In genomic region chr5:32197698-32198097, GRCm38 (mm10) we compare ENCODE assay signal across 8 mouse cellular contexts. TPM values are rescaled to one million over a fixed set of nuclear protein-coding genes. Genes with fewer than 3 reads are reported as not detected.
DNase-seq lines count a peak whose midpoint lies in the region; ATAC-seq and TF ChIP-seq lines count a peak whose summit lies in the region.

No protein-coding gene starts in this region.

- no peaks in the 10 kb centered on the region for H3K27me3 ChIP-seq in CH12.LX (replicated peaks)
- H3K27me3 ChIP-seq in heart, embryonic 12.5 days (replicated peaks) = no peaks in the 10 kb centered on the region
- no peaks in the 10 kb centered on the region for H3K27me3 ChIP-seq in liver, embryonic 14.5 days (ENCODE audit: control insufficient read depth, insufficient read depth, low read length)
- H3K27me3 ChIP-seq in thymus, adult 2 months (ENCODE audit: control insufficient read depth, insufficient read depth, low read length) = no peaks in the 10 kb centered on the region

- peak; percentile 58 to 93 for TF ChIP-seq CTCF in CH12.LX (conservative IDR thresholded peaks at IDR 0.05 in 1 of 2, IDR thresholded peaks at IDR 0.05 in 1 of 2; ENCODE audit: low read depth in 2 of 2, low read length in 2 of 2)
- TF ChIP-seq CTCF in bone marrow macrophage, adult 2 months (IDR thresholded peaks at IDR 0.05; ENCODE audit: low read depth, low read length) = peak; percentile 66
- TF ChIP-seq CTCF in embryonic fibroblast, embryonic 13.5 days (IDR thresholded peaks at IDR 0.05; ENCODE audit: borderline replicate concordance, insufficient read depth, low read length) = peak; percentile 85
- peak; percentile 96 for TF ChIP-seq CTCF in liver, embryonic 14.5 days (IDR thresholded peaks at IDR 0.05; ENCODE audit: low read depth)
- TF ChIP-seq CTCF in thymus, adult 2 months (IDR thresholded peaks at IDR 0.05; ENCODE audit: borderline replicate concordance, control insufficient read depth, extremely low read depth, insufficient read depth, low read length, poor library complexity) = peak; percentile 81; the same call in 1 of the 2 replicates

- TF ChIP-seq RAD21 in CH12.LX (IDR thresholded peaks at IDR 0.05; ENCODE audit: low read depth, low read length) = peak; percentile 94

- no peak overlapping the region for H3K4me2 ChIP-seq in CH12.LX (ENCODE audit: insufficient read depth, low read depth, poor library complexity, severe bottlenecking)
- H3K4me2 ChIP-seq in heart, embryonic 12.5 days = no peak overlapping the region
- H3K4me2 ChIP-seq in liver, embryonic 14.5 days (ENCODE audit: low read depth) = no peak overlapping the region

- no peaks in the 10 kb centered on the region for H3K9me3 ChIP-seq in CH12.LX (replicated peaks; ENCODE audit: low read length)
- no peaks in the 10 kb centered on the region for H3K9me3 ChIP-seq in heart, embryonic 12.5 days (replicated peaks)
- H3K9me3 ChIP-seq in liver, embryonic 14.5 days (ENCODE audit: control insufficient read depth, low read length) = no peaks in the 10 kb centered on the region

- in situ Hi-C loops in CH12.LX (cut with MboI; ENCODE audit: low pct_ligation_motif_present, low pct_unique_long_range_greater_than_20kb, low sequenced_read_pairs) = loop anchor here (10.0 kb wide), 2 partner anchors 603 to 633 kb away; partner anchors contain the start of gene Mrpl33

- H3K4me3 ChIP-seq in CH12.LX (replicated peaks in 1 of 3; ENCODE audit: low read depth in 2 of 3, low read length in 2 of 3, poor library complexity in 1 of 3) = no peak overlapping the region
- H3K4me3 ChIP-seq in bone marrow macrophage, adult 2 months (ENCODE audit: insufficient read depth, low read length) = no peak overlapping the region
- H3K4me3 ChIP-seq in embryonic fibroblast, embryonic 13.5 days (ENCODE audit: insufficient read depth, low read length) = no peak overlapping the region
- H3K4me3 ChIP-seq in heart, embryonic 12.5 days = no peak overlapping the region
- no peak overlapping the region for H3K4me3 ChIP-seq in liver, embryonic 14.5 days (ENCODE audit: insufficient read depth in 1 of 2, low read depth in 2 of 2, low read length in 2 of 2)
- no peak overlapping the region for H3K4me3 ChIP-seq in thymus, adult 2 months (ENCODE audit: control insufficient read depth, insufficient read depth, low read length)

- no peaks in the 10 kb centered on the region for H3K36me3 ChIP-seq in CH12.LX (replicated peaks in 1 of 2; ENCODE audit: control insufficient read depth in 1 of 2, insufficient read depth in 1 of 2, low read length in 1 of 2)
- H3K36me3 ChIP-seq in heart, embryonic 12.5 days = no peaks in the 10 kb centered on the region
- no peaks in the 10 kb centered on the region for H3K36me3 ChIP-seq in liver, embryonic 14.5 days (replicated peaks; ENCODE audit: control insufficient read depth, insufficient read depth, low read depth)
- no peaks in the 10 kb centered on the region for H3K36me3 ChIP-seq in thymus, adult 2 months (ENCODE audit: control insufficient read depth, insufficient read depth, low read length)

- H3K4me1 ChIP-seq in CH12.LX (ENCODE audit: control insufficient read depth in 1 of 2, insufficient read depth in 2 of 2) = peaks cover 4 to 38% of the 10 kb centered on the region in 2 experiments; a peak in 2 of 4 replicates
- peaks cover 44% of the 10 kb centered on the region for H3K4me1 ChIP-seq in bone marrow macrophage, adult 2 months (ENCODE audit: control insufficient read depth, insufficient read depth, low read length)
- peaks cover 7% of the 10 kb centered on the region for H3K4me1 ChIP-seq in embryonic fibroblast, embryonic 13.5 days (ENCODE audit: control insufficient read depth, insufficient read depth, low read length)
- 0 out of 2 replicates have a peak, but pooled peaks cover 3% of the 10 kb centered on the region for H3K4me1 ChIP-seq in heart, embryonic 12.5 days (replicated peaks)
- H3K4me1 ChIP-seq in liver, embryonic 14.5 days (replicated peaks; ENCODE audit: control insufficient read depth in 2 of 2, insufficient read depth in 2 of 2, low read length in 1 of 2) = 0 out of 4 replicates have a peak, but pooled peaks cover 0 to 2% of the 10 kb centered on the region in 2 experiments
- peaks cover 10% of the 10 kb centered on the region for H3K4me1 ChIP-seq in thymus, adult 2 months (replicated peaks; ENCODE audit: control insufficient read depth, insufficient read depth, low read length)

- TF ChIP-seq POLR2A in CH12.LX (IDR thresholded peaks at IDR 0.05; ENCODE audit: low read depth, low read length) = no peak
- no peak for TF ChIP-seq POLR2A in bone marrow macrophage, adult 2 months (IDR thresholded peaks at IDR 0.05; ENCODE audit: borderline replicate concordance, low read depth, low read length)
- TF ChIP-seq POLR2A in embryonic fibroblast, embryonic 13.5 days (IDR thresholded peaks at IDR 0.05; ENCODE audit: low read depth, low read length) = no peak; the same call in 1 of the 2 replicates
- no peak for TF ChIP-seq POLR2A in thymus, adult 2 months (IDR thresholded peaks at IDR 0.05; ENCODE audit: control insufficient read depth, extremely low read depth, insufficient read depth, low read length, poor library complexity)

- TF ChIP-seq EP300 in CH12.LX (IDR thresholded peaks at IDR 0.05; ENCODE audit: low read length) = no peak
- TF ChIP-seq EP300 in liver, embryonic 14.5 days (IDR thresholded peaks at IDR 0.05; ENCODE audit: low read depth) = no peak

- dilution Hi-C loops in CH12.LX (cut with MboI; ENCODE audit: extremely low pct_ligation_motif_present, extremely low pct_unique_long_range_greater_than_20kb, low sequenced_read_pairs) = no loop called here

- H3K9ac ChIP-seq in CH12.LX (ENCODE audit: insufficient read depth, low read depth) = no peak overlapping the region
- no peak overlapping the region for H3K9ac ChIP-seq in heart, embryonic 12.5 days
- no peak overlapping the region for H3K9ac ChIP-seq in liver, embryonic 14.5 days (replicated peaks)

- ATAC-seq in heart, embryonic 12.5 days (ENCODE audit: insufficient number of reproducible peaks, low FRiP score) = peak; percentile 75
- ATAC-seq in liver, embryonic 14.5 days (ENCODE audit: insufficient read depth) = peak; percentile 41

- peak; percentile 97 for DNase-seq in CH12.LX (ENCODE audit: extremely low read depth)
- DNase-seq in kidney, postnatal 36 days = peak; percentile 93 to 97
- DNase-seq in liver, embryonic 14.5 days (ENCODE audit: low read depth in 3 of 3, low spot score in 3 of 3) = peak; percentile 47 to 60 (median 54)
- DNase-seq in ovary, adult 18-20 months (ENCODE audit: low spot score) = peak; percentile 80
- DNase-seq in thymus, adult 2 months = peak; percentile 85

- H3K27ac ChIP-seq in CH12.LX (ENCODE audit: insufficient read depth, low read depth) = no peak overlapping the region
- H3K27ac ChIP-seq in bone marrow macrophage, adult 2 months (ENCODE audit: insufficient read depth, low read depth, low read length) = no peak overlapping the region
- peak overlapping the region; percentile 66 for H3K27ac ChIP-seq in embryonic fibroblast, embryonic 13.5 days (ENCODE audit: insufficient read depth, low read length)
- no peak overlapping the region for H3K27ac ChIP-seq in heart, embryonic 12.5 days (ENCODE audit: poor library complexity, severe bottlenecking)
- H3K27ac ChIP-seq in liver, embryonic 14.5 days = no peak overlapping the region
- no peak overlapping the region for H3K27ac ChIP-seq in thymus, adult 2 months (ENCODE audit: control insufficient read depth, insufficient read depth, low read length)

- H3K79me2 ChIP-seq in CH12.LX (replicated peaks; ENCODE audit: control insufficient read depth, extremely low read depth, insufficient read depth, poor library complexity, severe bottlenecking) = no peaks in the 10 kb centered on the region

- 12% methylated on average over 4 of the region's 4 CpGs for WGBS in heart, embryonic 12.5 days
- WGBS in liver, embryonic 14.5 days (ENCODE audit: insufficient replicate concordance) = 5% methylated on average over 4 of the region's 4 CpGs
- 17% methylated on average over 4 of the region's 4 CpGs for WGBS in thymus, adult 2 months

TF ChIP-seq in CH12.LX, 34 proteins besides CTCF, POLR2A, EP300 and RAD21 (continues in another document):
- no peak for TF ChIP-seq ZNF384 (IDR thresholded peaks at IDR 0.05; ENCODE audit: low read depth, low read length)
- TF ChIP-seq KAT2A (IDR thresholded peaks at IDR 0.05; ENCODE audit: insufficient replicate concordance, low read length) = no peak
- TF ChIP-seq ETS1 (conservative IDR thresholded peaks at IDR 0.05; ENCODE audit: low read depth, low read length) = no peak
- no peak for TF ChIP-seq NELFE (IDR thresholded peaks at IDR 0.05; ENCODE audit: low read depth, low read length)
- TF ChIP-seq SIN3A (IDR thresholded peaks at IDR 0.05; ENCODE audit: low read length) = no peak
- TF ChIP-seq ELF1 (IDR thresholded peaks at IDR 0.05; ENCODE audit: low read depth, low read length) = no peak
- TF ChIP-seq JUND (conservative IDR thresholded peaks at IDR 0.05; ENCODE audit: low read depth, low read length) = no peak
- no peak for TF ChIP-seq POLR2AphosphoS2 (IDR thresholded peaks at IDR 0.05; ENCODE audit: low read depth, low read length)
- TF ChIP-seq TBP (conservative IDR thresholded peaks at IDR 0.05; ENCODE audit: low read depth, low read length) = no peak
- 0 out of 2 replicates have a peak, but pooled peaks have one; percentile 51 for TF ChIP-seq MYC (IDR thresholded peaks at IDR 0.05; ENCODE audit: low read depth, low read length)
- TF ChIP-seq USF2 (conservative IDR thresholded peaks at IDR 0.05; ENCODE audit: low read depth, low read length) = no peak
- no peak for TF ChIP-seq UBTF (IDR thresholded peaks at IDR 0.05; ENCODE audit: low read depth, low read length)
- TF ChIP-seq JUN (IDR thresholded peaks at IDR 0.05; ENCODE audit: insufficient read depth, low read depth, low read length) = no peak
- TF ChIP-seq SMC3 (IDR thresholded peaks at IDR 0.05; ENCODE audit: low read depth, low read length) = peak; percentile 90
- TF ChIP-seq HCFC1 (IDR thresholded peaks at IDR 0.05; ENCODE audit: low read depth, low read length) = no peak
- TF ChIP-seq NRF1 (IDR thresholded peaks at IDR 0.05; ENCODE audit: low read depth, low read length) = no peak
- TF ChIP-seq ZMIZ1 (IDR thresholded peaks at IDR 0.05; ENCODE audit: low read depth, low read length) = no peak

RNA-seq across cellular contexts. Expression of gene Plb1, which starts 34.8 kb away (rescaled TPM):
- total RNA-seq in CH12.LX (2012; rRNA removed) (0.42 and 0.51 TPM in 2 replicates), CH12.LX (2014; rRNA removed) (0.66 and 0.85 TPM in 2 replicates)
- 1.4 and 2.3 TPM in 2 replicates for polyA plus RNA-seq in CH12.LX (2012; ENCODE audit: insufficient read length, low read depth)
- not detected in 2 replicates for polyA plus RNA-seq in bone marrow macrophage, adult 2 months (2012; ENCODE audit: insufficient read depth, insufficient read length, missing spikeins)
- polyA plus RNA-seq in embryonic fibroblast, embryonic 13.5 days (2011; ENCODE audit: insufficient read length, low read depth, missing spikeins) = 0.25 and 0.72 TPM in 2 replicates
- polyA plus RNA-seq in heart, embryonic 12.5 days (2016; fragmentation: Nextera tagmentation; extraction: Ambion mirVana) = 0.91 and 1.1 TPM in 2 replicates
- 0.01 and 0.02 TPM in 2 replicates for polyA plus RNA-seq in liver, embryonic 14.5 days (2012; rRNA removed)
- polyA plus RNA-seq in liver, embryonic 14.5 days (2014; fragmentation: Nextera tagmentation; extraction: Ambion mirVana) = not detected in 2 replicates
- polyA plus RNA-seq in thymus, adult 2 months (2012; rRNA removed) = 5.7 and 8.7 TPM in 2 replicates
